Mouse (Mus musculus) kidney, postnatal 0 days (tissue): ENCODE results near the gene Cadm4. TPM values are rescaled to one million over a fixed set of nuclear protein-coding genes. Genes with fewer than 3 reads are reported as not detected.
A peak's percentile ranks its signal among the peaks of the same experiment; 100 is the strongest.

ENCODE experiments used
- ATAC-seq: fragments of 200-750 bp; cut with Nextera tagmentation; replicated peaks from 2 replicates; pipeline ENCODE4 v1.8.0; 2017; ENCODE audit warnings: low read depth, moderate number of reproducible peaks, moderate TSS enrichment, moderate library complexity; ENCODE audit not compliant: low FRiP score
- DNase-seq: peaks from one replicate; pipeline ENCODE4 v3.0.0-alpha.2; 2016; ENCODE audit warnings: low spot score
- H3K27ac ChIP-seq: fragments of 300-500 bp; sonication (generic); 2 replicates; pipeline ENCODE4 v1.5.1; 2014; ENCODE audit warnings: mild to moderate bottlenecking
- H3K27me3 ChIP-seq: fragments of 300-500 bp; sonication (generic); 2 replicates; pipeline ENCODE4 v1.6.1; 2014; ENCODE audit warnings: low read length, mixed read lengths; ENCODE audit not compliant: insufficient read depth
- H3K36me3 ChIP-seq: fragments of 300-500 bp; sonication (generic); 2 replicates; pipeline ENCODE4 v1.6.1; 2014; ENCODE audit warnings: low read length, mixed read lengths; ENCODE audit not compliant: insufficient read depth
- H3K4me1 ChIP-seq: fragments of 300-500 bp; sonication (generic); replicated peaks from 2 replicates; pipeline ENCODE4 v1.6.1; 2014; ENCODE audit warnings: antibody characterized with exemption, low read length, mixed read lengths; ENCODE audit not compliant: insufficient read depth
- H3K4me2 ChIP-seq: fragments of 300-500 bp; sonication (generic); 2 replicates; pipeline ENCODE4 v1.6.1; 2014; ENCODE audit warnings: mild to moderate bottlenecking, low read length, moderate library complexity, mixed read lengths
- H3K4me3 ChIP-seq: fragments of 300-500 bp; sonication (generic); replicated peaks from 2 replicates; pipeline ENCODE4 v1.5.1; 2014; ENCODE audit warnings: low read depth, low read length
- H3K9ac ChIP-seq: fragments of 300-500 bp; sonication (generic); 2 replicates; pipeline ENCODE4 v1.6.1; 2014; ENCODE audit warnings: low read depth, low read length
- H3K9me3 ChIP-seq: fragments of 300-500 bp; sonication (generic); replicated peaks from 2 replicates; pipeline ENCODE4 v1.6.1; 2016; ENCODE audit warnings: low read length, inconsistent platforms, mixed read lengths
- CTCF ChIP-seq: IDR thresholded peaks from 2 replicates; pipeline ENCODE4 v1.5.1; 2016; ENCODE audit warnings: antibody characterized with exemption, low read depth, mild to moderate bottlenecking, moderate library complexity
- whole genome bisulfite sequencing: fragments of 180-500 bp; shearing (Covaris S2); extraction: QIAGEN DNeasy Blood & Tissue Kit; methylation state at CpG from one replicate; pipeline ENCODE4 v1.1.7; 2014; 5-methylcytosine and 5-hydroxymethylcytosine counted together
- polyA plus RNA-seq: library from polyadenylated mRNA; unstranded; fragments of >200 nt; fragmentation: Nextera tagmentation; extraction: Ambion mirVana; gene quantifications from 2 replicates; pipeline ENCODE4 v1.2.1, GENCODE M21; 2015

The Cadm4 gene
- polyA plus RNA-seq, 1 experiment from 2014 or later: 7.1 TPM

DNA sequence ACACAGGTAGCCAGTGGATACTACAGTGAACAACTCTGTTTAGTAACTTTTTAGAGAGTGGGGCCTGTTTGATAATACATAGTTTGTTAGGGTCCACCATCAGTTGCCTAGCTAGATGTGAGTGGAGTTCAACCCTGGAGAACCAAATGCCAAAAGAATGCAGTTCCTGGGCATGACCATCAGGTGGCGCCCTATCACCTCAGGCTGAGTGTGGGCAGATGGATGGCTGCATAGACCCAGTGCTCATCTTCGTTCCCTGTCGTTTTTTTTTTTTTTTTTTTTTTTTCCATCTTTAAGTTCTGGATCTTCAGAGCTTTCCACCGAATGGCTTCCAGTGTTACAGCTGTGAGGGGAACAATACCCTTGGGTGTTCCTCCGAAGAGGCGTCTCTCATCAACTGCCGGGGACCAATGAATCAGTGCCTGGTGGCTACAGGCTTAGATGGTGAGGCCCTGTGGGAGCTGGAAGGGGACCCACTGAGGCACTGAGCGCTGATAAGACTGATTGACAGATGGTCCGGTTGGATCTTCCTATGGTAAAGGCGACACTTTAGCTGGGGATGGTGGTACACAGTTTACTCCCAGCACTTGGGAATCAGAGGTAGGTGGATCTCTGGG is 7.8 kb upstream of the Cadm4 start:
- H3K4me2 ChIP-seq: no peak overlapping the region
- ATAC-seq (no peak), DNase-seq (peak; percentile 78)
- peak; percentile 95 for TF ChIP-seq CTCF
- no peak overlapping the region for H3K27ac ChIP-seq
- H3K36me3 ChIP-seq: 0 out of 2 replicates have a peak, but pooled peaks cover 3% of the 10 kb centered on the region
- H3K9ac ChIP-seq: no peak overlapping the region
- H3K27me3 ChIP-seq: no peaks in the 10 kb centered on the region
- 56% methylated on average over 10 of the region's 10 CpGs for WGBS
- H3K9me3 ChIP-seq: no peaks in the 10 kb centered on the region
- no peak overlapping the region for H3K4me3 ChIP-seq
- H3K4me1 ChIP-seq: no peaks in the 10 kb centered on the region

DNA sequence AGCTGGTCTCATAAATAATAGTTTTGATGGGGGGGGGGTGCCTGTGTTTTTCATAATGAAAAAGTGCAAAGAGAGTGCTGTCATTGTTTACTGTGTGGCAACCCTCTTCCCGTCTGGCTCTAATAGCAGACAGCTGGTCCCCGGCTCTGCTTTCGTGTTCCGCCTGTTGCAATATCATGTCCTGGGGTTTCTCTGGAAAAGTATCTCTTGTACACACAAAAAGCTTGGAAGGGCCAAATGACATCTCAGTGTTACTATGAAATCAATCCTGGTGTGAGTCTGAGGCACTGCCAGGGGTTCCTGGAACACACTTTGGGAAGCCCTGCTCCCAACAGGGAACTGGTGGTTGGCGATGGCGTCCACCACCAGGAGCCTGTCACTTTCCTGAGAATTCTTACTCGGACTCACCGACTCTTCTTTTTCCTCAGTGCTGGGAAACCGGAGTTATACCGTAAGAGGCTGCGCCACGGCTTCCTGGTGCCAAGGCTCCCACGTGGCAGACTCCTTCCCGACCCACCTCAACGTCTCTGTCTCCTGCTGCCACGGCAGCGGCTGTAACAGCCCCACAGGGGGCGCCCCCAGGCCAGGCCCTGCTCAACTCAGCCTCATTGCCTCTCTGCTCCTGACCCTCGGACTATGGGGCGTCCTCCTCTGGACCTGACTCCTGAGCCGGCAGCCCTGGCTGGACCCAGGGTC is 6.9 kb upstream of the Cadm4 start:
- Histone ChIP-seq H3K27me3 (no peaks in the 10 kb centered on the region), H3K9me3 (no peaks in the 10 kb centered on the region), H3K4me2 (no peak overlapping the region), H3K4me3 (no peak overlapping the region), H3K27ac (no peak overlapping the region), H3K4me1 (no peaks in the 10 kb centered on the region), H3K36me3 (no peaks in the 10 kb centered on the region), H3K9ac (no peak overlapping the region)
- TF ChIP-seq CTCF: peak; percentile 44; the same call in 1 of the 2 replicates
- ATAC-seq (no peak), DNase-seq (no peak)
- 45% methylated on average over 21 of the region's 21 CpGs for WGBS

DNA sequence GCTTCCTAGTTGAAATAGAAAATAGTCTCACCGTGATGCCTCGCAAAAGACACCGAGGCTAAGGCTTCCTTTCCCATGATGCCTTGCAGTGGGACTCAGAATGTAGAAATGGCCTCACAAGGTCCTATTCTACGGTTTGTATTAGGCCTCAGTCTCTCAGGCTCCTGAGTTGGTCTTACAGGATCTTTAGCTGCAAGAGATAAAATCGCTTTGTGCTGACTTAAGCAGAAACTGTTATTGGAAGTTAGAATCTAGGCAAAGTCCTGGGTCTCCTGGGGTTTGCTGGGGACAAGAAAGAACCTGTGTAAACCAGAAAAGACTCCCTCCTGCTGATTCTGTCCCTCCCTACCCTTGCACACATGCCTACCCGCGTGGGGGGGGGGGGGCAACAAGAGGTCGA is 5.5 kb upstream of the Cadm4 start:
- no peak for ATAC-seq
- Histone ChIP-seq H3K4me1 (0 out of 2 replicates have a peak, but pooled peaks cover 2% of the 10 kb centered on the region), H3K27me3 (no peaks in the 10 kb centered on the region; the same call in 1 of the 2 replicates), H3K4me2 (no peak overlapping the region), H3K9ac (no peak overlapping the region), H3K4me3 (no peak overlapping the region), H3K36me3 (no peaks in the 10 kb centered on the region), H3K27ac (no peak overlapping the region), H3K9me3 (no peaks in the 10 kb centered on the region)
- 78% methylated on average over 8 of the region's 8 CpGs for WGBS
- no peak for DNase-seq
- TF ChIP-seq CTCF: no peak

DNA sequence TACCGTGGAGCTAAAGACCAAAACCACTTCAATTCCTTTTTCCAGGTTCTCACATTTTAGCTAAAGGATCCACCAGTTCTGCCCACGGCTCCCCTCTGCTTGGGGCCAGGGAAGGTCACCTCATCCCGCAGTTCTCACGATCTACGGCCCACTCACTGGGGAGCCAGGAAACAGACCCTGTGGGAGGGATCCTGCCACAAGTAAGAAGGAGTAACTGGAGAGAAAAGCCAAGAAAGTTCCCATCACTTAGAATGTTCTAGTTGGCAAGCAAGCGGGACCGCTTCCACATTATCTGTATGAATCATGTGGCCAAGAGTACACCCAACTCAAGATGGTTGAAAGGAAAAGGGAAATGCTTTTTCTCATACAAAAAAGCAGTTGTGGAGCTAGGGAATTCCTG is 5.0 kb upstream of the Cadm4 start:
- DNase-seq (no peak), ATAC-seq (no peak)
- Histone ChIP-seq H3K9me3 (no peaks in the 10 kb centered on the region), H3K9ac (no peak overlapping the region), H3K27ac (no peak overlapping the region), H3K27me3 (no peaks in the 10 kb centered on the region; the same call in 1 of the 2 replicates), H3K36me3 (no peaks in the 10 kb centered on the region), H3K4me1 (0 out of 2 replicates have a peak, but pooled peaks cover 4% of the 10 kb centered on the region), H3K4me2 (no peak overlapping the region), H3K4me3 (no peak overlapping the region)
- WGBS: 74% methylated on average over 7 of the region's 7 CpGs
- TF ChIP-seq CTCF: no peak

DNA sequence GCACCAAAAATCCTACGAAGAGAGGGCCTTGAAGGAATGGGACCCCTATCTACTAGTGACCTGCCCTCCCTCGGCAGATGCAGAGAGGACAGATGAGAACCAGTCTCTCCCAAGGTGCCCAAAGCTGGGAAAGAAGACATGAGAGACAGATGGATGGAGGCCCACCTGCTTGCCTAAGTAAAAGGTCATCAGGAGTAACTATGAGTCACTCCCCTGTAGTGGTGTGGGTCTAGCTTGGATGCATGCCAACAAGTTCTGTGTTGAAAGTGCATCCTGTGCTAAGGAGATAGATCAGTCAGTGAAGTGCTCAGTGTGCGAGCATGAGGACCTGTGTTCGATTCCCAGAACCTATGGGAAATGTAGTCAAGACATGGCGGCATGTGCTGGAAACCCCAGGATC is 2.9 kb upstream of the Cadm4 start:
- ATAC-seq (no peak), DNase-seq (no peak)
- Histone ChIP-seq H3K9me3 (no peaks in the 10 kb centered on the region), H3K4me2 (no peak overlapping the region), H3K4me3 (no peak overlapping the region), H3K36me3 (no peaks in the 10 kb centered on the region), H3K9ac (no peak overlapping the region), H3K4me1 (0 out of 2 replicates have a peak, but pooled peaks cover 4% of the 10 kb centered on the region), H3K27ac (no peak overlapping the region), H3K27me3 (no peaks in the 10 kb centered on the region; the same call in 1 of the 2 replicates)
- WGBS: 82% methylated on average over 5 of the region's 5 CpGs
- TF ChIP-seq CTCF: no peak

DNA sequence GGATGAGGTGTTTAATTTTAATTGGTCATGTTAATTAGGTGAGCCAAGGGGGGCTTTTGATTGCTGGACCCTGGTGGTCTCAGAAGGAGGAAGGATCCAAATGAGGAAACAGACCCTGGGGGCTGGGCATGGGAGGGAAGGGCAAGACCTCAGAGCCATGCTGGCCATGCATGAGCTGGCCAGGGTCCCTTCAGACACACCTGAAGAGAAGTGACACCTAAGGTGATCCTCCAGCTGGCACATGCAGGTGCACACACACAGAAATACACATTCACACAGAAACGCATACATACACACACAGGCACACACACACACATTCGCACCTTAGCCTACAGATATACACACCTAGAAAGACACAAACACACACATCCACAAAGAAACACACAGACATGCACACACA is 2.1 kb upstream of the Cadm4 start:
- 95% methylated on average over 2 of the region's 2 CpGs for WGBS
- Histone ChIP-seq H3K4me2 (no peak overlapping the region), H3K27ac (no peak overlapping the region), H3K9ac (no peak overlapping the region), H3K4me1 (0 out of 2 replicates have a peak, but pooled peaks cover 4% of the 10 kb centered on the region), H3K27me3 (no peaks in the 10 kb centered on the region; the same call in 1 of the 2 replicates), H3K4me3 (no peak overlapping the region), H3K36me3 (no peaks in the 10 kb centered on the region), H3K9me3 (no peaks in the 10 kb centered on the region)
- TF ChIP-seq CTCF: no peak
- ATAC-seq: no peak
- no peak for DNase-seq
